Mouse (Mus musculus): ENCODE measurements around the gene Apoa2.

DNA sequence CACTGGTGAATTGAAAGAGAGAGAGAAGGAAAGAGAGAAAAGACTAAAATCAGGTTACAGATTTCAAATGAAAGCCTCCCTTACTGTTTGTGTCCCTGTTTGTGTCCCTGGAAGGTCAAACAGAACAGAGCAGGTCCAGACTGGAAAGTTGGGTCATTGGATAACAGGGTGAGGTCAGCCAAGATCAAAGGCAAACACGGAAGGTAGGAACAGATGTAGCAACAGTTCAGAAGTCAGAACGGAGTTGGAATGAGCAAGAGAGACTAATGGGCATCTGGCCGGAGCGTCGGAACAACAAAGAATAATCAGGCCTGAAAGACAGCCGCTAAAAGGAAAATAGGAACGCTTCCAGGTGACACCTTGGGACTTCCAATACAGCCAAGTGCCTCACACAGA is 20.6 kb upstream of the Apoa2 start:
- TF ChIP-seq CTCF (IDR thresholded peaks at IDR 0.05; ENCODE audit: control insufficient read depth, insufficient read depth, insufficient replicate concordance, low read depth, low read length) = no peak
- TF ChIP-seq POLR2A (IDR thresholded peaks at IDR 0.05; ENCODE audit: control insufficient read depth, low read depth, low read length) = no peak
